Mouse (Mus musculus) thymus, postnatal 0 days (tissue): ENCODE results near the gene H2al1c. TPM values are rescaled to one million over a fixed set of nuclear protein-coding genes. Genes with fewer than 3 reads are reported as not detected.
"Not testable (repeated sequence)": the region's sequence is repeated elsewhere in the genome, so short reads cannot be mapped to it uniquely, and the experiment has no call there.

Source experiments
- DNase-seq: peaks from one replicate; pipeline ENCODE4 v3.0.0-alpha.2; 2015; ENCODE audit warnings: low spot score
- polyA plus RNA-seq: library from polyadenylated mRNA; unstranded; fragments of >200 nt; fragmentation: Nextera tagmentation; extraction: Ambion mirVana; gene quantifications from 2 replicates; pipeline ENCODE4 v1.2.1, GENCODE M21; 2015

H2al1c gene
- not detected in 2 replicates for polyA plus RNA-seq

DNA sequence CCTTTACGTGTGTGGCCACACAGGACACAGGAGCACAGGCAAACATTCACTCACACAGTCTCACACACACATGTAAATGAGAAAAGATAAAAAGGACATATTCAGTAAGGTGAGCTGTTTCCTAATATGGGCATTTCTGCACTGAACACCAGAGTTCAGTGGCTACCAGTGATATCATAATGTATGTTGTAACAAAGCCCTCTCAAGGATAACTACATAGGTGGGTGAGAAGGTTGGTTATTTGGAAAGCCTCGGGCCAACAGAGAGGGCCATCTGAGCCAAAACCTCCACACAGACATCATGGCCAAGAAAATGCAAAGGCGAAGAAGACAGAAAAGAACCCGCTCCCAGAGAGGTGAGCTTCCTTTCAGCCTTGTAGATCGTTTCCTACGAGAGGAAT, at the start of gene H2al1c:
H2al1c (plus strand) TSS at position 301 of the 400 bp plus-strand sequence.
- DNase-seq: not testable (repeated sequence)

DNA sequence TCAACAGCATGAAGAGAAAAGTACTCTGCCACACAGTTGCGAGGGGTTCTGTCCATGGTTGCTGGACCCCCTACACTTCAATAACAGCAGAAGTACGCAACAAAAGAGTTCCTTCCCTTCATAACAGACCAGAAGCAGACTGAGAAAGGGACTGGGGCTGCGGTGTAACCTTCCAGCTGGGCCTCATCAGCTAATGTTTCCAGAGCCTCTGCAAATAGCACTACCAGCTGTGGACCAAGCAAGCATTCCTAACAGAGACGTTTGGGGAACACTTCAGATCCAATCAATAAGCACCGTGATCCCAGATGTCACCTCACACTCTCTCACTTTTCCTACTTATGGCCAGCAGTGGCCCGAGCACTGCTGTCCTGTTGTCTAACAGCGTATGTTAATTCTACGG, 40.5 kb upstream of the H2al1c start:
- no peak for DNase-seq

DNA sequence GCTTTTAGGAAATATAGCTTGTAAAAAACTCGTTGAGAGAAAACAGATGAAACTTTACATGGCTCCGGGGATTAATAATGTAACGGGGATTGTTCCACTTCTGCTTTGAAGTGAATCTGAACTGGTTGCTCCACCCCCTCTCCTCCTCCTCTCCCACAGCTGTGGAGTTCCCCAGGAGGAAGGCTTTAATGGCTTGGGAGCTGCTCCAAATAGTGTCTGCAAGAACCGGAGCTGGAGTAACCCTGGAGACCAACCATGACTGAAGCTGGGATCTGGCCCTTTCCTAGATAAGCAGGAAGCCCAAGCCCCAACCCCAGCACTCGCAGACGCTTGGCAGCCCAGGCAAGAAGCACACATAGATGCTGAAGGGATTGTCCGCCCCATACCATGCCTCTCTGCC, 37.7 kb upstream of the H2al1c start:
- DNase-seq: no peak

DNA sequence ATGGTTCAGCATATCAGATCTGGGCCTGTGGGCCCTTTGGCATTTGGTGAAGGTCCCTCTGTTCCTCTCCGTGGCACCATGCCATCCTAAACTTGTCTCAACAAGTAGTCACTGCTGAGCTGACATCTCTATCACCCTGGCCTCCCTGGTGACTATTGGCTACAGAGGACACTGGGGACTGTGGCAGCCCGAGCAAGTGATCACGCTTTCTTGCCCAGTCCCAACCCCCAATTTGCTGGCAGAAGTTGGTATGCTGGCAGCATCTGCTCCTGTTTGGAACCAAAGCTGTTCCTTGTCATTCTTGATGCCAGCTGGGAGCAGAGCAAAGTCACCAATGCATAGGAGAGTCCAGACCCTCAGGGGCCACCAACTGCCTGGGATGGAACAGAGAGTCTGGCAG, 36.4 kb upstream of the H2al1c start:
- no peak for DNase-seq

DNA sequence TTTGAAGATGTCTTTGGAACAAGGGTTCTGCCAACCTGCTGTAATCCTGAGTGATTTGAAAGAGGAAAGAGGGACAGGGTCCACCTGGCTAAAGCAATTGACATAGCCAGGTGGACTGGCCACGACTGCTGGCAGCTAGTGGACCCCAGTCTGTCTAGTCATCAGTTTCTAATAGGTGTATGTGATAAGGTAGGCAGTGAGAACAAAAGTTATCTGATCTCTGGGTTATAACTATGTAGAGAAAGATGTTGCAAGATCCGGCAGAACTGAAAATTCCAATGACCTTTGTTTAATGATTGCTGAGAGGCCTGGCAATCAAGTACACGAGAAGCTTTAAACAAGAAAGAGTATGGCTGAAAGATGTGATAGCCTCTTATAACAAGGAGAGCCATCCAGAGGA, 32.3 kb upstream of the H2al1c start:
- DNase-seq: no peak

DNA sequence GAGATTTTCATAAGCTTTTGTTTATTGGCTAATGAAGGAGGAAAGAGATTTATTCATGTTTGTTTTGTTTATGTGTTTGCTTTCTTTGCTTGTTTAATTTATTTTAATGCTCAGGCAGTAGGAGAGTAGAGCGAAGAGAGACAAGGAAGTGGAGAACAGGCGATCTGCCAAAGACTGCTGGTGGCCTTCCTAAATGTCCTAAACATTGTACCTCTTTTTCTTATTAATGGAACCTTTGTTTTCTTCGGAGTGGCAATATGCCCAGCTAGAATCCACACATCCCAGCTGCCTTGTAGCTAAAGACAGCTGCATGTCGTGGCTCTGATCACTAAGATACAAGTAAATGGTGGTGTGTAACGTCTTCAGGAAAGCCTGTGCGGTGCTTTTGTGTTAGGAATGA, 28.4 kb upstream of the H2al1c start:
- no peak for DNase-seq

DNA sequence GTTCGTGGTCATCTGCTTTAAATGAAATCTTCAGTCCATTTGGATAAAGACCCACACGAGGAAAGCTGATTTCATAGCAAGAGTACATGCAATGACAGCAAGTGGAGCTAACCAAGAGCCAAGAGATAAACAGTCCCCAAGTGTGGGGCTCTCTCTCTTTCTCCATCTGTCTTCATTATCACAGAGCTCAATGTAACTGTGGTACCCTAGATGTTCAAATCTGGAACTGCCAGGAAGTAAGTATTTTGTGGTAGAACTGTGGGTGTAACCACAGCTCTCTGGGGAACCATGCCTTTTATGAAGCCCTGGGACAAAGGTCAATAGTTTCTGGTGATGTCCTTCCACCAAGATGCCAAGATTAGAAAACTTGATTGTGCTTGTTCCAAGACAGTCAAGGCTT, 24.7 kb upstream of the H2al1c start:
- no peak for DNase-seq

DNA sequence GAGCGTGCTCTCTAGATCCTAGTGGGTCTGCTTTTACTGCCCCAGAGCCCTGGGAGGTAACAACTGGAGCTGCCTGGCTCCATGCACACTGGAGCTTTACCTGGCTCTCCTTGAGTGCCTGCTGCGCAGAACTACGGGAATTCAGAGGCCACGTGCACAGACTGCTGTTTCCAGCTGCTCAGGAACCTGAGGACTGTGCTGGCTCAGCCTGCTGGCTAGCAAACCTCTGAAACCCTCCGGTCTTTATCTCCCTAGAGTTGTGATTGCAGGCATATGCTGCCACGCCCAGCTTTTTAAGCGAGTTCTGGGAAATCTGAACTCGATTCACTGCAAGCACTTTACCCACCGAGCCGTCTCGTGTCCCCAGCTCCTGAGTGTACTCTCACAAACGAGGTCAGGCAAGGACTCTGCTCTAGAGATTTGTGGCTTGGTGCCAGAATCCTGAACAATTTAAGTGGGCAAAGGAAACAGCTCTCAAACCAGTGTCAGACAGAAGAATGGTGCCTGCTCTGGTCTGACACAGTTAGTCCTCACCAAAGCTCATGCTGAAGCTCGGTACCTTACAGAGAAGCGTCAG, 17.1 kb upstream of the H2al1c start:
- DNase-seq: no peak

DNA sequence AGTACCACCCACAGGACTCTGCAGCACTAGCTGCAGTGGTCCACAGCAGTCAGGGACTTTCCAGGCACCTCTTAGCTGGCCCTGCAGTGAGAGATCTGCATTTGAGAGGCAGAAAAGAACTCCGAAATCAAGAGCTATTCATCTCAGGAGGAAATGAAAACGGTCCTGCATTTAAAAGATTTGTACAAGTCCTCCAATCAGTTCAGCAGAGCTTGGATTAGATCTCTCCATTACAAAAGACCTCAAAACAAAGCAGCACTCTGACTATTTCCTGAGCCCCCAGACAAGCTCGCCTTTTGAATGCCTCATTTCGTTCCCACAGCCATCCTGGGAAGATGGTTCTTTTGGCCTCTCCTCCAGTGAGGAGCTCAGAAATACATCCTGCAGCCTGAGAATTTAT, 16.2 kb upstream of the H2al1c start:
- no peak for DNase-seq

DNA sequence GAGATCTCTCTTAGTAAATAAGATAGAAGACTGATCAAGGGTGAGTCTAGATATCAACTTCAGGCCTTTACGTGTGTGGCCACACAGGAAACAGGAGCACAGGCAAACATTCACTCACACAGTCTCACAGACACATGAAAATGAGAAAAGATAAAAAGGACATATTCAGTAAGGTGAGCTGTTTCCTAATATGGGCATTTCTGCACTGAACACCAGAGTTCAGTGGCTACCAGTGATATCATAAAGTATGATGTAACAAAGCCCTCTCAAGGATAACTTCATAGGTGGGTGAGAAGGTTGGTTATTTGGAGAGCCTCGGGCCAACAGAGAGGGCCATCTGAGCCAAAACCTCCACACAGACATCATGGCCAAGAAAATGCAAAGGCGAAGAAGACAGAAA, 6.5 kb upstream of the H2al1c start, which contains the start of gene H2al1a:
H2al1a (plus strand) TSS at position 301 of the 400 bp plus-strand sequence.
- not testable (repeated sequence) for DNase-seq

DNA sequence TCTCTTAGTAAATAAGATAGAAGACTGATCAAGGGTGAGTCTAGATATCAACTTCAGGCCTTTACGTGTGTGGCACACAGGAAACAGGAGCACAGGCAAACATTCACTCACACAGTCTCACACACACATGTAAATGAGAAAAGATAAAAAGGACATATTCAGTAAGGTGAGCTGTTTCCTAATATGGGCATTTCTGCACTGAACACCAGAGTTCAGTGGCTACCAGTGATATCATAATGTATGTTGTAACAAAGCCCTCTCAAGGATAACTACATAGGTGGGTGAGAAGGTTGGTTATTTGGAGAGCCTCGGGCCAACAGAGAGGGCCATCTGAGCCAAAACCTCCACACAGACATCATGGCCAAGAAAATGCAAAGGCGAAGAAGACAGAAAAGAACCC, 3.3 kb upstream of the H2al1c start, which contains the start of gene H2al1b:
H2al1b (plus strand) TSS at position 301 of the 400 bp plus-strand sequence.
- DNase-seq: not testable (repeated sequence)

DNA sequence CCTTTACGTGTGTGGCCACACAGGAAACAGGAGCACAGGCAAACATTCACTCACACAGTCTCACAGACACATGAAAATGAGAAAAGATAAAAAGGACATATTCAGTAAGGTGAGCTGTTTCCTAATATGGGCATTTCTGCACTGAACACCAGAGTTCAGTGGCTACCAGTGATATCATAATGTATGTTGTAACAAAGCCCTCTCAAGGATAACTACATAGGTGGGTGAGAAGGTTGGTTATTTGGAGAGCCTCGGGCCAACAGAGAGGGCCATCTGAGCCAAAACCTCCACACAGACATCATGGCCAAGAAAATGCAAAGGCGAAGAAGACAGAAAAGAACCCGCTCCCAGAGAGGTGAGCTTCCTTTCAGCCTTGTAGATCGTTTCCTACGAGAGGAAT, 3.1 kb downstream of the H2al1c start, which contains the start of gene H2al1d:
H2al1d (plus strand) TSS at position 301 of the 400 bp plus-strand sequence.
- DNase-seq: not testable (repeated sequence)

DNA sequence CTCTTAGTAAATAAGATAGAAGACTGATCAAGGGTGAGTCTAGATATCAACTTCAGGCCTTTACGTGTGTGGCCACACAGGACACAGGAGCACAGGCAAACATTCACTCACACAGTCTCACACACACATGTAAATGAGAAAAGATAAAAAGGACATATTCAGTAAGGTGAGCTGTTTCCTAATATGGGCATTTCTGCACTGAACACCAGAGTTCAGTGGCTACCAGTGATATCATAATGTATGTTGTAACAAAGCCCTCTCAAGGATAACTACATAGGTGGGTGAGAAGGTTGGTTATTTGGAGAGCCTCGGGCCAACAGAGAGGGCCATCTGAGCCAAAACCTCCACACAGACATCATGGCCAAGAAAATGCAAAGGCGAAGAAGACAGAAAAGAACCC, 6.2 kb downstream of the H2al1c start, which contains the start of gene H2al1e:
H2al1e (plus strand) TSS at position 301 of the 400 bp plus-strand sequence.
- not testable (repeated sequence) for DNase-seq

DNA sequence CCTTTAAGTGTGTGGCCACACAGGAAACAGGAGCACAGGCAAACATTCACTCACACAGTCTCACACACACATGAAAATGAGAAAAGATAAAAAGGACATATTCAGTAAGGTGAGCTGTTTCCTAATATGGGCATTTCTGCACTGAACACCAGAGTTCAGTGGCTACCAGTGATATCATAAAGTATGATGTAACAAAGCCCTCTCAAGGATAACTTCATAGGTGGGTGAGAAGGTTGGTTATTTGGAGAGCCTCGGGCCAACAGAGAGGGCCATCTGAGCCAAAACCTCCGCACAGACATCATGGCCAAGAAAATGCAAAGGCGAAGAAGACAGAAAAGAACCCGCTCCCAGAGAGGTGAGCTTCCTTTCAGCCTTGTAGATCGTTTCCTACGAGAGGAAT, 9.4 kb downstream of the H2al1c start, which contains the start of gene H2al1f:
H2al1f (plus strand) TSS at position 301 of the 400 bp plus-strand sequence.
- not testable (repeated sequence) for DNase-seq

DNA sequence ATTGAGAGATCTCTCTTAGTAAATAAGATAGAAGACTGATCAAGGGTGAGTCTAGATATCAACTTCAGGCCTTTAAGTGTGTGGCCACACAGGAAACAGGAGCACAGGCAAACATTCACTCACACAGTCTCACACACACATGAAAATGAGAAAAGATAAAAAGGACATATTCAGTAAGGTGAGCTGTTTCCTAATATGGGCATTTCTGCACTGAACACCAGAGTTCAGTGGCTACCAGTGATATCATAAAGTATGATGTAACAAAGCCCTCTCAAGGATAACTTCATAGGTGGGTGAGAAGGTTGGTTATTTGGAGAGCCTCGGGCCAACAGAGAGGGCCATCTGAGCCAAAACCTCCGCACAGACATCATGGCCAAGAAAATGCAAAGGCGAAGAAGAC, 12.5 kb downstream of the H2al1c start, which contains the start of gene H2al1g:
H2al1g (plus strand) TSS at position 301 of the 400 bp plus-strand sequence.
- DNase-seq: not testable (repeated sequence)

DNA sequence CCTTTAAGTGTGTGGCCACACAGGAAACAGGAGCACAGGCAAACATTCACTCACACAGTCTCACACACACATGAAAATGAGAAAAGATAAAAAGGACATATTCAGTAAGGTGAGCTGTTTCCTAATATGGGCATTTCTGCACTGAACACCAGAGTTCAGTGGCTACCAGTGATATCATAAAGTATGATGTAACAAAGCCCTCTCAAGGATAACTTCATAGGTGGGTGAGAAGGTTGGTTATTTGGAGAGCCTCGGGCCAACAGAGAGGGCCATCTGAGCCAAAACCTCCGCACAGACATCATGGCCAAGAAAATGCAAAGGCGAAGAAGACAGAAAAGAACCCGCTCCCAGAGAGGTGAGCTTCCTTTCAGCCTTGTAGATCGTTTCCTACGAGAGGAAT, 15.7 kb downstream of the H2al1c start, which contains the start of gene H2al1h:
H2al1h (plus strand) TSS at position 301 of the 400 bp plus-strand sequence.
- DNase-seq: not testable (repeated sequence)

DNA sequence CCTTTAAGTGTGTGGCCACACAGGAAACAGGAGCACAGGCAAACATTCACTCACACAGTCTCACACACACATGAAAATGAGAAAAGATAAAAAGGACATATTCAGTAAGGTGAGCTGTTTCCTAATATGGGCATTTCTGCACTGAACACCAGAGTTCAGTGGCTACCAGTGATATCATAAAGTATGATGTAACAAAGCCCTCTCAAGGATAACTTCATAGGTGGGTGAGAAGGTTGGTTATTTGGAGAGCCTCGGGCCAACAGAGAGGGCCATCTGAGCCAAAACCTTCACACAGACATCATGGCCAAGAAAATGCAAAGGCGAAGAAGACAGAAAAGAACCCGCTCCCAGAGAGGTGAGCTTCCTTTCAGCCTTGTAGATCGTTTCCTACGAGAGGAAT, 18.9 kb downstream of the H2al1c start, which contains the start of gene H2al1i:
H2al1i (plus strand) TSS at position 301 of the 400 bp plus-strand sequence.
- DNase-seq: not testable (repeated sequence)

DNA sequence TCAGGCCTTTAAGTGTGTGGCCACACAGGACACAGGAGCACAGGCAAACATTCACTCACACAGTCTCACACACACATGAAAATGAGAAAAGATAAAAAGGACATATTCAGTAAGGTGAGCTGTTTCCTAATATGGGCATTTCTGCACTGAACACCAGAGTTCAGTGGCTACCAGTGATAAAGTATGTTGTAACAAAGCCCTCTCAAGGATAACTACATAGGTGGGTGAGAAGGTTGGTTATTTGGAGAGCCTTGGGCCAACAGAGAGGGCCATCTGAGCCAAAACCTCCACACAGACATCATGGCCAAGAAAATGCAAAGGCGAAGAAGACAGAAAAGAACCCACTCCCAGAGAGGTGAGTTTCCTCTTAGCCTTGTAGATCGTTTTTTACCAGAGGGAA, 22.1 kb downstream of the H2al1c start, which contains the start of gene H2al1j:
H2al1j (plus strand) TSS at position 301 of the 400 bp plus-strand sequence.
- DNase-seq: not testable (repeated sequence)

DNA sequence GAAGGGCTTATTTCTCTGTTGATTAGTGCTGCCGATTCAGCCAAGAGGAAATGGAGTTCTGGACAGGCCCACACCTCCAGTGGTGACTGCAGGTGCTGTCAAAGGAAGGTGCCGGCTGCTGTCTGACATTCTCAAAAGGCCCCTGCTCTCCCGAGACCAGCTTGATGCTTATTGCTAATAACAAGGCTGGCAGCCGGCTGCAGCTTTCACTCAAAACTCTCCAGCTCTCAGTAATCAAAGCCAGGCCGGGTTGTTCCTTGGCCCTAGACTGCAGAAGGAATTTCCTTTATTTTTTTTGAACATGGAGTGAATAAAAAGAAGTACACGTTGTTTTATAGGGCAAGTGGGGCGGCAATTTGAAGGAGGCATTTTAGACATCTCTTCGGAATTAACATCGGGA, 40.3 kb downstream of the H2al1c start:
- no peak for DNase-seq

DNA sequence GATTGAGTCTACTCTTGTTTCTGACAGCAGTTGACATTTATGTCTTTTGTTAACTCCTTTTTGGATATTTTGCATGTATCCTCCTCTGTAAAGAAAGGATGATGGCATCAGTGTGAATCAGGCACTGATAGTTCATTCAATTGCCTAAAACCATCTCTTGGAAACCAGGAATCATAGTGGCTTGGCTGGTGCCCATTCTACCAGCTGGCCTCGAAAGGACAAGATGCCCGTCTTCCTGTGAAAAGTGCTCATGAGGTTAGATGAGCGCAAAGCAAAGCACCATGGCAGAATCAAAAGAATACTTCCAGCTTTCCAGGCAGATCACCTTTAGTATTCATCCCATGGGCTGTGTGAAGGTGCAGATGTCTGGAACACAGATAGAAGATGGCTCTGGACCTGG, 41.3 kb downstream of the H2al1c start:
- DNase-seq: no peak
